Mouse (Mus musculus): ENCODE measurements at regions not wholly inside any gene's neighbourhood (a gene's known extent, or its start where the extent isn't known, plus 50 kb on each side); places are given as distances from the start of the nearest gene placed in this dataset.

DNA sequence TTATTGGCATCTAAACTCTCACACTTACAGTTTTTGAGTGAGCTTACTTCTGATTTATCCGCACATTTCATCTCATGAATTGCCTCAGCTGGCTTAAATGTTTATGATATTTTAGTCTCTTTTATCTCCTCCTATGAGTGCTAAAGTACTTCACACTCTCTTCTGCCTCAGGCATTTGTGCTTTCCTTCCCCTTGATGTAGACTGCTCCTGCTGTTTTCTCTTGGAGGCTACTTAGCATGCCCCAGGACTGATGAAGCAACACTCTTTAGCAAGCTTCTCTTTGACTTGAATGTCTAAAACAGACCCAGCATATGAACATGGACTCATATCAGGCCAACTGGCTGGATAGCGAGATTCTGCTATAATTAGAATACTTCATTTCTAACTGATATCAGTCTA lies 882.8 kb downstream of the Tecrl start:
- no peaks in the 10 kb centered on the region for H3K27me3 ChIP-seq (ENCODE audit: control insufficient read depth, insufficient read depth, low read length, poor library complexity, severe bottlenecking)
- no peaks in the 10 kb centered on the region for H3K9me3 ChIP-seq (replicated peaks; ENCODE audit: control insufficient read depth, insufficient read depth, low read length, poor library complexity, severe bottlenecking)
- no peaks in the 10 kb centered on the region for H3K4me1 ChIP-seq (ENCODE audit: control insufficient read depth, insufficient read depth, low read length)

DNA sequence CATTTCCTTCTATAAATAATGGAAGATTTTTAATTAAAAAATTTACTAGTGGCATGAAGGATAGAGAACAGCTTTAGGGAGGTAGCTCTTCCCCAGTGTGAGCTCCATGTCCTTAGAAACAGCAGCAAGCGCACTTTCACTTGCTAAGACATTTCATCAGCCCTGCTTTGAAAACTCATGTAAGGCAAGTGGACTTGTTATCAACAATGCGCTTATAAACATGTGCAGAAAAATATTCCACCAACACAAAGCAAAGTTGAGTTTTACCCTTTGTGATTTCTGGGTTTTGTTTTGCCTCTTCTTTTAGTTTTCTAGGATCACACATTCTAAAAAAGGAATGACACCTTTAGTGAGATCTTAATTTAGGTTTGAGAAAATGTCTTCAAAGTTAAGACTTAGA lies 890.7 kb downstream of the Tecrl start:
- H3K4me3 ChIP-seq (ENCODE audit: low read depth, low read length): no peak overlapping the region
- no peaks in the 10 kb centered on the region for H3K4me1 ChIP-seq (ENCODE audit: control insufficient read depth, insufficient read depth, low read length)
- no peaks in the 10 kb centered on the region for H3K36me3 ChIP-seq (ENCODE audit: control insufficient read depth, insufficient read depth, low read length, poor library complexity, severe bottlenecking)
- no peak overlapping the region for H3K9ac ChIP-seq (ENCODE audit: low read depth, poor library complexity, severe bottlenecking)
- no peak overlapping the region for H3K27ac ChIP-seq (ENCODE audit: insufficient read depth, low read length)
- H3K9me3 ChIP-seq (replicated peaks; ENCODE audit: control insufficient read depth, insufficient read depth, low read length, poor library complexity, severe bottlenecking): no peaks in the 10 kb centered on the region
- TF ChIP-seq POLR2A (IDR thresholded peaks at IDR 0.05; ENCODE audit: insufficient read depth, low read length) (no peak), EP300 (IDR thresholded peaks at IDR 0.05; ENCODE audit: insufficient read depth, low read depth, low read length) (no peak), CTCF (IDR thresholded peaks at IDR 0.05; ENCODE audit: low read depth, low read length) (no peak)
- H3K27me3 ChIP-seq (ENCODE audit: control insufficient read depth, insufficient read depth, low read length, poor library complexity, severe bottlenecking): peaks cover 1% of the 10 kb centered on the region; the same call in 1 of the 2 replicates

More for the DNA sequence above, 882.8 kb downstream of the Tecrl start:
- Histone ChIP-seq H3K4me3 (ENCODE audit: low read depth, low read length) (no peak overlapping the region), H3K9ac (ENCODE audit: low read depth, poor library complexity, severe bottlenecking) (no peak overlapping the region), H3K27ac (ENCODE audit: insufficient read depth, low read length) (no peak overlapping the region), H3K36me3 (ENCODE audit: control insufficient read depth, insufficient read depth, low read length, poor library complexity, severe bottlenecking) (no peaks in the 10 kb centered on the region)
- TF ChIP-seq POLR2A (IDR thresholded peaks at IDR 0.05; ENCODE audit: insufficient read depth, low read length): no peak
- no peak for TF ChIP-seq CTCF (IDR thresholded peaks at IDR 0.05; ENCODE audit: low read depth, low read length)
- no peak for TF ChIP-seq EP300 (IDR thresholded peaks at IDR 0.05; ENCODE audit: insufficient read depth, low read depth, low read length)

DNA sequence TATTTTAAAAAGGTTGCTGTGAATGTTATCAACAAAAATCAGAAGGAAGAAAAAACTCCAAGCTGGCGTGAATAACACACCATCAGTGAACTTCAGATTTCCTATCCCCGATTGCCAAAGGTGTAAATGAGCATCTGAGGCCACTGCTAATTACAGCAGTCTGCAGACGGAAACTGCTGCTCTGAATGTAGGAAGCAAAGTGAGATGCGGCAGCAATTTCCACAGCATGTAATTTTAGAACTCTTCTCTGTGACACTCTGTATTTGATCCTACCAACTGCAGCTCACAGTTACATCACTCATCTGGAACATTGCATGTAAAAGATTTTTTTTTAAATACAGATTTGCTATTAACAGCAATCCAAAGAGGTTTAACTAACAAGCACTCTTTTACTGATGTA lies 913.7 kb downstream of the Tecrl start:
- Histone ChIP-seq H3K9ac (ENCODE audit: low read depth, poor library complexity, severe bottlenecking) (no peak overlapping the region), H3K27me3 (ENCODE audit: control insufficient read depth, insufficient read depth, low read length, poor library complexity, severe bottlenecking) (no peaks in the 10 kb centered on the region), H3K27ac (ENCODE audit: insufficient read depth, low read length) (no peak overlapping the region), H3K4me1 (ENCODE audit: control insufficient read depth, insufficient read depth, low read length) (no peaks in the 10 kb centered on the region), H3K4me3 (ENCODE audit: low read depth, low read length) (no peak overlapping the region), H3K9me3 (replicated peaks; ENCODE audit: control insufficient read depth, insufficient read depth, low read length, poor library complexity, severe bottlenecking) (no peaks in the 10 kb centered on the region), H3K36me3 (ENCODE audit: control insufficient read depth, insufficient read depth, low read length, poor library complexity, severe bottlenecking) (no peaks in the 10 kb centered on the region)
- TF ChIP-seq CTCF (IDR thresholded peaks at IDR 0.05; ENCODE audit: low read depth, low read length) (no peak), POLR2A (IDR thresholded peaks at IDR 0.05; ENCODE audit: insufficient read depth, low read length) (no peak), EP300 (IDR thresholded peaks at IDR 0.05; ENCODE audit: insufficient read depth, low read depth, low read length) (no peak)

DNA sequence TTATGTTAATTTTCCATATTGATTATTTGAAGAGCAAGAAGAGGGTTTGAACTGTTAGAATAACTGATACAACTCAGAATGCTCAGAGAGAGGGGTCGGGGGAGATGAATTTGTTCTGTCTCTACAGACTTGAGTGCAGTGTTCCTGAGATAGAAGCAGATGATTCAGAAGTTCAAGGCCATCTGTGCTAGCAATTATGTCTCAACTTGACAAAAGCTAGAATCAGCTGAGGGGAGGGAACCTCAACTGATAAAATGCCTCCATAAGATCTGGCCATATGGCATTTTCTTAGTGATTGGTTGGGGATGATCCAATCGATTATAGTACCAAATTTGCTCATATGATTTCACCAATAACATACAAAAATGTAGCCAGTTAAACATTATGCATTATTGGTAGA lies 914.9 kb downstream of the Tecrl start:
- Histone ChIP-seq H3K9me3 (replicated peaks; ENCODE audit: control insufficient read depth, insufficient read depth, low read length, poor library complexity, severe bottlenecking) (no peaks in the 10 kb centered on the region), H3K27me3 (ENCODE audit: control insufficient read depth, insufficient read depth, low read length, poor library complexity, severe bottlenecking) (no peaks in the 10 kb centered on the region), H3K27ac (ENCODE audit: insufficient read depth, low read length) (no peak overlapping the region), H3K4me3 (ENCODE audit: low read depth, low read length) (no peak overlapping the region), H3K9ac (ENCODE audit: low read depth, poor library complexity, severe bottlenecking) (no peak overlapping the region), H3K4me1 (ENCODE audit: control insufficient read depth, insufficient read depth, low read length) (no peaks in the 10 kb centered on the region), H3K36me3 (ENCODE audit: control insufficient read depth, insufficient read depth, low read length, poor library complexity, severe bottlenecking) (no peaks in the 10 kb centered on the region)
- TF ChIP-seq EP300 (IDR thresholded peaks at IDR 0.05; ENCODE audit: insufficient read depth, low read depth, low read length) (no peak), POLR2A (IDR thresholded peaks at IDR 0.05; ENCODE audit: insufficient read depth, low read length) (no peak), CTCF (IDR thresholded peaks at IDR 0.05; ENCODE audit: low read depth, low read length) (no peak)

DNA sequence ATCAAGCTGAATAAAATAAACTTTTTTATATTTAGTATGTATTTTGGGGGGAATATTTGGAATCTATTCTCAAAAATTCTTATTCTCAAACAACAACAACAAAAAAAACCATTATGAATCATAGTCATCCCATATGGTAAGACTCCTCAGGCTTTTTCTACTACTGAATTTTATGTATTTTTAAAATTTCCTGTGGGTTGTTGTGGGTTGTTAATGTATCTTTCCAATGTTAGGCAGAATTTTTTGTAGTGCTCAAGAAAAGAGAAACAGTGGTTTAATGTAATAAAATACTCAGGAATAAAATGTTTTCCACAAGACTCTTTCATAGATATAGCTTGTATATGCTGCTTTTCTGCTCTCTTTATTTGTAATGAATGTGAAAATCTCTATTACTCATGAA lies 934.6 kb downstream of the Tecrl start:
- no peak for TF ChIP-seq EP300 (IDR thresholded peaks at IDR 0.05; ENCODE audit: insufficient read depth, low read depth, low read length)
- no peak for TF ChIP-seq POLR2A (IDR thresholded peaks at IDR 0.05; ENCODE audit: insufficient read depth, low read length)
- no peak for TF ChIP-seq CTCF (IDR thresholded peaks at IDR 0.05; ENCODE audit: low read depth, low read length)
- Histone ChIP-seq H3K9me3 (replicated peaks; ENCODE audit: control insufficient read depth, insufficient read depth, low read length, poor library complexity, severe bottlenecking) (no peaks in the 10 kb centered on the region), H3K4me3 (ENCODE audit: low read depth, low read length) (no peak overlapping the region), H3K27ac (ENCODE audit: insufficient read depth, low read length) (no peak overlapping the region), H3K36me3 (ENCODE audit: control insufficient read depth, insufficient read depth, low read length, poor library complexity, severe bottlenecking) (no peaks in the 10 kb centered on the region), H3K4me1 (ENCODE audit: control insufficient read depth, insufficient read depth, low read length) (no peaks in the 10 kb centered on the region), H3K27me3 (ENCODE audit: control insufficient read depth, insufficient read depth, low read length, poor library complexity, severe bottlenecking) (no peaks in the 10 kb centered on the region), H3K9ac (ENCODE audit: low read depth, poor library complexity, severe bottlenecking) (no peak overlapping the region)

DNA sequence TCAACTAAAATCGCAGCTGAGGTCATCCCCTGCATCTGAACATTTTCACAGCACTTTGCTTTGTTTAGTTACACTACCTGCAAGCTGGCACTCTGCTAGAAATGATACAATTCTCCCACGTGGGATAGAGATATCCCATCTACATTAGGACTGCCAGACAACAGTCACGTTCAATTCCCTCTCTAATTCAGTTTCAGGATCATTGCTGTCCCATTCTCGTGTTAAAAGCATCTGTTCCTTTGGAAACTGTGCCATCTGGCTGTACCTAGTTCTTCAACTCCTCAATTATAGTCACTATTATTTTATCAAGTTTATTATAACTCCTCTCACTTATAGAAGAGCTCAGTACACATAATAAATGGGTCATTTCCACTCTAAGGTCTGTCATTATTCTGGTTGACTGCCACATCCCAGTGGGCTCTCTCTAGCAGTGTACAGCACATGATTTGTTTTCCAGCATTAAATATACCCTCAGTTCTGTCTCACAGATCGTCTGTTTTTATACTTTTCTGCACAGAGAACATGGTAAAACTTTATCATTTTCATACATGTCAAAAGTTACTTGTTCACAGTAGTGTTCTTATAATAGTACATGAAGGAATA lies 958.3 kb downstream of the Tecrl start:
- no peaks in the 10 kb centered on the region for H3K4me1 ChIP-seq (ENCODE audit: control insufficient read depth, insufficient read depth, low read length)
- H3K4me3 ChIP-seq (ENCODE audit: low read depth, low read length): no peak overlapping the region
- no peaks in the 10 kb centered on the region for H3K9me3 ChIP-seq (replicated peaks; ENCODE audit: control insufficient read depth, insufficient read depth, low read length, poor library complexity, severe bottlenecking)
- no peak for TF ChIP-seq EP300 (IDR thresholded peaks at IDR 0.05; ENCODE audit: insufficient read depth, low read depth, low read length)
- TF ChIP-seq CTCF (IDR thresholded peaks at IDR 0.05; ENCODE audit: low read depth, low read length): no peak
- TF ChIP-seq POLR2A (IDR thresholded peaks at IDR 0.05; ENCODE audit: insufficient read depth, low read length): no peak
- H3K27me3 ChIP-seq (ENCODE audit: control insufficient read depth, insufficient read depth, low read length, poor library complexity, severe bottlenecking): no peaks in the 10 kb centered on the region
- no peak overlapping the region for H3K27ac ChIP-seq (ENCODE audit: insufficient read depth, low read length)
- no peaks in the 10 kb centered on the region for H3K36me3 ChIP-seq (ENCODE audit: control insufficient read depth, insufficient read depth, low read length, poor library complexity, severe bottlenecking)
- no peak overlapping the region for H3K9ac ChIP-seq (ENCODE audit: low read depth, poor library complexity, severe bottlenecking)

All from ES-Bruce4 (cell line).